Mouse (Mus musculus): Measurements from ENCODE around the gene Atp2a2. TPM values are rescaled to one million over a fixed set of nuclear protein-coding genes. Genes with fewer than 3 reads are reported as not detected.

Atp2a2 gene
- polyA plus RNA-seq, 1 experiment from 2014 or later = 239 TPM

- ATAC-seq (no peak), DNase-seq (ENCODE audit: low read depth, low spot score) (no peak)
- CTCF ChIA-PET = no interaction called here
- in situ Hi-C loops (cut with MboI; ENCODE audit: low pct_unique_long_range_greater_than_20kb) = loop anchor here (10.0 kb wide), 1 partner anchor 180 kb away; no protein-coding TSS in a partner anchor
- POLR2A ChIA-PET = no interaction called here
- H3K27me3 ChIP-seq = no peaks in the 10 kb centered on the region
- TF ChIP-seq CTCF (IDR thresholded peaks at IDR 0.05) = no peak
Measured at GRCm38 (mm10) chr5:122444492-122444891, 57.5 kb downstream of the Atp2a2 start.

- in situ Hi-C loops (cut with MboI; ENCODE audit: low pct_unique_long_range_greater_than_20kb) = loop anchor here (10.0 kb wide), 1 partner anchor 185 kb away; no protein-coding TSS in a partner anchor
- ATAC-seq = no peak
- TF ChIP-seq CTCF (IDR thresholded peaks at IDR 0.05) = no peak
- no peak for DNase-seq (ENCODE audit: low read depth, low spot score)
- ChIA-PET CTCF (interaction anchor here (1.1 to 1.7 kb wide), 3 partner anchors 9 to 12 kb away, joined by 3 to 5 read pairs (median 5); no protein-coding TSS in a partner anchor), POLR2A (interaction anchor here (0.6 to 1.3 kb wide), 2 partner anchors 10 to 14 kb away, joined by 3 to 6 read pairs; no protein-coding TSS in a partner anchor)
- no peaks in the 10 kb centered on the region for H3K27me3 ChIP-seq
Measured at GRCm38 (mm10) chr5:122440095-122440630, 61.9 kb downstream of the Atp2a2 start.

GRCm38 (mm10) chr5:122439400-122440094, 62.5 kb downstream of the Atp2a2 start:
- DNase-seq (ENCODE audit: low read depth, low spot score) (no peak), ATAC-seq (no peak)
- CTCF ChIA-PET = interaction anchor here (1.1 to 1.7 kb wide), 3 partner anchors 8 to 12 kb away, joined by 3 to 5 read pairs (median 5); no protein-coding TSS in a partner anchor

GRCm38 (mm10) chr5:122434541-122434940, 67.5 kb downstream of the Atp2a2 start:
- H3K27me3 ChIP-seq = no peaks in the 10 kb centered on the region
- in situ Hi-C loops (cut with MboI; ENCODE audit: low pct_unique_long_range_greater_than_20kb) = no loop called here
- ChIA-PET POLR2A (no interaction called here), CTCF (interaction anchor here (1.0 to 1.3 kb wide), 3 partner anchors 9 to 154 kb away, joined by 3 to 5 read pairs (median 3); no protein-coding TSS in a partner anchor)
- ATAC-seq = no peak
- DNase-seq (ENCODE audit: low read depth, low spot score) = no peak
- no peak for TF ChIP-seq CTCF (IDR thresholded peaks at IDR 0.05)

More at GRCm38 (mm10) chr5:122439400-122440094, 62.5 kb downstream of the Atp2a2 start:
- in situ Hi-C loops (cut with MboI; ENCODE audit: low pct_unique_long_range_greater_than_20kb) = loop anchor here (10.0 kb wide), 1 partner anchor 185 kb away; no protein-coding TSS in a partner anchor
- no peaks in the 10 kb centered on the region for H3K27me3 ChIP-seq
- TF ChIP-seq CTCF (IDR thresholded peaks at IDR 0.05) = no peak
- POLR2A ChIA-PET = interaction anchor here (0.6 to 1.3 kb wide), 3 partner anchors 11 to 44 kb away, joined by 3 to 6 read pairs (median 3); no protein-coding TSS in a partner anchor

GRCm38 (mm10) chr5:122431221-122431620, 70.8 kb downstream of the Atp2a2 start:
- in situ Hi-C loops (cut with MboI; ENCODE audit: low pct_unique_long_range_greater_than_20kb) = no loop called here
- DNase-seq (ENCODE audit: low read depth, low spot score) = no peak
- CTCF ChIA-PET = interaction anchor here (1.0 kb wide), 1 partner anchor 9 kb away, joined by 5 read pairs; no protein-coding TSS in a partner anchor

GRCm38 (mm10) chr5:122430036-122430775, 71.8 kb downstream of the Atp2a2 start:
- in situ Hi-C loops (cut with MboI; ENCODE audit: low pct_unique_long_range_greater_than_20kb) = no loop called here
- no peaks in the 10 kb centered on the region for H3K27me3 ChIP-seq
- CTCF ChIA-PET = no interaction called here
- POLR2A ChIA-PET = no interaction called here
- DNase-seq (ENCODE audit: low read depth, low spot score) (no peak), ATAC-seq (no peak)
- no peak for TF ChIP-seq CTCF (IDR thresholded peaks at IDR 0.05)

More at GRCm38 (mm10) chr5:122431221-122431620, 70.8 kb downstream of the Atp2a2 start:
- POLR2A ChIA-PET = no interaction called here
- peak; percentile 35 for ATAC-seq
- TF ChIP-seq CTCF (IDR thresholded peaks at IDR 0.05) = no peak
- H3K27me3 ChIP-seq = no peaks in the 10 kb centered on the region

GRCm38 (mm10) chr5:122425550-122425949, 76.5 kb downstream of the Atp2a2 start:
- DNase-seq (ENCODE audit: low read depth, low spot score) (no peak), ATAC-seq (no peak)
- CTCF ChIA-PET = interaction anchor here (1.0 to 1.5 kb wide), 4 partner anchors 9 to 282 kb away, joined by 3 to 6 read pairs (median 4); no protein-coding TSS in a partner anchor
- in situ Hi-C loops (cut with MboI; ENCODE audit: low pct_unique_long_range_greater_than_20kb) = no loop called here
- POLR2A ChIA-PET = interaction anchor here (0.6 to 1.5 kb wide), 2 partner anchors 23 to 346 kb away, joined by 4 to 13 read pairs; no protein-coding TSS in a partner anchor
- H3K27me3 ChIP-seq = no peaks in the 10 kb centered on the region
- TF ChIP-seq CTCF (IDR thresholded peaks at IDR 0.05) = no peak

- in situ Hi-C loops (cut with MboI; ENCODE audit: low pct_unique_long_range_greater_than_20kb) = no loop called here
- no peak for TF ChIP-seq CTCF (IDR thresholded peaks at IDR 0.05)
- H3K27me3 ChIP-seq = no peaks in the 10 kb centered on the region
- DNase-seq (ENCODE audit: low read depth, low spot score) (no peak), ATAC-seq (peak; percentile 25)
- ChIA-PET POLR2A (interaction anchor here (0.6 kb wide), 2 partner anchors 25 to 324 kb away, joined by 3 read pairs; no protein-coding TSS in a partner anchor), CTCF (interaction anchor here (1.7 kb wide), 1 partner anchor 14 kb away, joined by 3 read pairs; no protein-coding TSS in a partner anchor)
Measured at GRCm38 (mm10) chr5:122423083-122423482, 78.9 kb downstream of the Atp2a2 start.

- CTCF ChIA-PET = interaction anchor here (1.7 kb wide), 1 partner anchor 15 kb away, joined by 3 read pairs; no protein-coding TSS in a partner anchor
- peak; percentile 57 for ATAC-seq
- in situ Hi-C loops (cut with MboI; ENCODE audit: low pct_unique_long_range_greater_than_20kb) = no loop called here
- peak; percentile 84 for DNase-seq (ENCODE audit: low read depth, low spot score)
- H3K27me3 ChIP-seq = no peaks in the 10 kb centered on the region
- POLR2A ChIA-PET = no interaction called here
- TF ChIP-seq CTCF (IDR thresholded peaks at IDR 0.05) = no peak
Measured at GRCm38 (mm10) chr5:122422071-122422964, 79.7 kb downstream of the Atp2a2 start.
